Mouse (Mus musculus): ENCODE data around the gene Gm14440. TPM values are rescaled to one million over a fixed set of nuclear protein-coding genes. Genes with fewer than 3 reads are reported as not detected.
"Not testable (repeated sequence)": the region's sequence is repeated elsewhere in the genome, so short reads cannot be mapped to it uniquely, and the experiment has no call there.

The Gm14440 gene
- polyA plus RNA-seq (2015; fragmentation: Nextera tagmentation; extraction: Ambion mirVana), result not detected in 2 replicates

DNA sequence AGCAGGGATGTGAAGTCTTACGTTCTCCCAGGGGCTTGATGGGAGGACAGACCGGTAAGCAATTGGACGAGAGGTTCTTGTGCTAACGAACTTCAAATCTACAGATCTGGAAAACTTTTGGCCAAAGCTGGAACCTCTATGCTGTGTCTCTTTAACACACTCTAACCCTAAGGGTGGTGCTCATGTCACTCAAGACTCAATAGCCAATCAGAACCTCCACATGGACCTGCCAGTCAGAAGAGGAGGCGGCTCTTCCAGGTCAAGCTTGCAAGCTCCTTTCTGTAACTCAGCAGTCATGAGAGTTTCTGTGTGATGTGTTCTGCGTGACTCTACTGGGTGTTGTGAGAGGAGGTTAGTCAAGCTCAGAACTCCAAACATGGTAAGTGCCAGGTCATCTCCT, at the start of gene Gm14440:
Gene Gm14440, plus strand, starts transcription at position 301 of the 400 bp plus-strand sequence.
- WGBS, result no CpG with 5 or more reads among the region's 6 CpGs
- not testable (repeated sequence) for H3K9me3 ChIP-seq (ENCODE audit: control insufficient read depth, low read length); ATAC-seq; H3K4me3 ChIP-seq (ENCODE audit: low read length); H3K4me1 ChIP-seq (ENCODE audit: control insufficient read depth, insufficient read depth, low read length); H3K9ac ChIP-seq (ENCODE audit: low read depth, low read length); H3K27me3 ChIP-seq (replicated peaks; ENCODE audit: control insufficient read depth, insufficient read depth, low read length); H3K27ac ChIP-seq (ENCODE audit: low read length); H3K4me2 ChIP-seq (ENCODE audit: low read depth, low read length); H3K36me3 ChIP-seq (ENCODE audit: control insufficient read depth, insufficient read depth, low read length)

Other genes with a start within 250 kb of the Gm14440 start
- 0.51 and 0.64 TPM in 2 replicates for gene Gm14393, start 207.3 kb upstream of the Gm14440 start, polyA plus RNA-seq (2015; fragmentation: Nextera tagmentation; extraction: Ambion mirVana)
- gene Gm14399, start 133.1 kb upstream of the Gm14440 start, polyA plus RNA-seq (2015; fragmentation: Nextera tagmentation; extraction: Ambion mirVana), result 4.6 and 4.9 TPM in 2 replicates
- gene Gm14443, start 99.3 kb upstream of the Gm14440 start, polyA plus RNA-seq (2015; fragmentation: Nextera tagmentation; extraction: Ambion mirVana), result 0.27 and 0.64 TPM in 2 replicates
- 4.1 and 5.7 TPM in 2 replicates for gene Gm14391, start 68.2 kb upstream of the Gm14440 start, polyA plus RNA-seq (2015; fragmentation: Nextera tagmentation; extraction: Ambion mirVana)
- gene Gm4631, start 63.1 kb downstream of the Gm14440 start, polyA plus RNA-seq (2015; fragmentation: Nextera tagmentation; extraction: Ambion mirVana), result 12.0 and 12.5 TPM in 2 replicates
- gene Zfp968, start 97.3 kb downstream of the Gm14440 start, polyA plus RNA-seq (2015; fragmentation: Nextera tagmentation; extraction: Ambion mirVana), result 4.6 and 5.0 TPM in 2 replicates
- 7.4 and 12.1 TPM in 2 replicates for gene Gm4724, start 160.7 kb downstream of the Gm14440 start, polyA plus RNA-seq (2015; fragmentation: Nextera tagmentation; extraction: Ambion mirVana)
- 5.1 and 6.1 TPM in 2 replicates for gene Zfp965, start 194.9 kb downstream of the Gm14440 start, polyA plus RNA-seq (2015; fragmentation: Nextera tagmentation; extraction: Ambion mirVana)

Measured in intestine, embryonic 16.5 days (tissue).